Mouse (Mus musculus): Measurements from ENCODE around the gene Hoxc10. TPM values are rescaled to one million over a fixed set of nuclear protein-coding genes. Genes with fewer than 3 reads are reported as not detected.

Gene Hoxc10
- 62.1 and 77.3 TPM in 2 replicates for polyA plus RNA-seq (2016; fragmentation: Nextera tagmentation; extraction: Ambion mirVana)

- peak within 1 kb of the TSS; percentile 100 for H3K9ac ChIP-seq
- peak within 1 kb of the TSS; percentile 56 for H3K4me3 ChIP-seq
- H3K4me2 ChIP-seq (replicated peaks), result peak within 1 kb of the TSS; percentile 86
- no peaks in the 10 kb centered on the region for H3K36me3 ChIP-seq
- peaks cover 74% of the 10 kb centered on the region for H3K27me3 ChIP-seq (replicated peaks)
- H3K27ac ChIP-seq, result peak within 1 kb of the TSS; percentile 64
- ATAC-seq (ENCODE audit: low FRiP score, low read depth), result peak; percentile 64
- no peaks in the 10 kb centered on the region for H3K9me3 ChIP-seq
- peaks cover 8% of the 10 kb centered on the region for H3K4me1 ChIP-seq
- WGBS, result 3% methylated on average over 27 of the region's 27 CpGs
Observed at GRCm38 (mm10) chr15:102966776-102967311, at the start of gene Hoxc10. Hoxc10 (plus strand) TSS chr15:102966796.

GRCm38 (mm10) chr15:102917972-102918572, 48.5 kb upstream of the Hoxc10 start:
- 0 out of 2 replicates have a peak overlapping the region, but pooled peaks have one; percentile 9 for H3K4me2 ChIP-seq (replicated peaks)

GRCm38 (mm10) chr15:102918611-102919265, 47.9 kb upstream of the Hoxc10 start:
- peaks cover 92% of the 10 kb centered on the region for H3K27me3 ChIP-seq (replicated peaks)
- peaks cover 12% of the 10 kb centered on the region; the same call in 1 of the 2 replicates for H3K4me1 ChIP-seq
- H3K9me3 ChIP-seq, result no peaks in the 10 kb centered on the region
- H3K4me2 ChIP-seq (replicated peaks), result 0 out of 2 replicates have a peak overlapping the region, but pooled peaks have one; percentile 53
- H3K36me3 ChIP-seq, result no peaks in the 10 kb centered on the region
- no peak overlapping the region for H3K27ac ChIP-seq
- H3K9ac ChIP-seq, result no peak overlapping the region
- H3K4me3 ChIP-seq, result no peak overlapping the region
- ATAC-seq (ENCODE audit: low FRiP score, low read depth), result no peak
- WGBS, result 3% methylated on average over 7 of the region's 7 CpGs

More at GRCm38 (mm10) chr15:102917972-102918572, 48.5 kb upstream of the Hoxc10 start:
- Histone ChIP-seq H3K9me3 (no peaks in the 10 kb centered on the region), H3K36me3 (no peaks in the 10 kb centered on the region), H3K27ac (no peak overlapping the region), H3K27me3 (replicated peaks) (peaks cover 92% of the 10 kb centered on the region), H3K4me3 (no peak overlapping the region), H3K4me1 (peaks cover 12% of the 10 kb centered on the region; the same call in 1 of the 2 replicates), H3K9ac (no peak overlapping the region)
- no peak for ATAC-seq (ENCODE audit: low FRiP score, low read depth)
- WGBS, result 2% methylated on average over 20 of the region's 20 CpGs

GRCm38 (mm10) chr15:102919336-102920180, 47.0 kb upstream of the Hoxc10 start:
- H3K4me2 ChIP-seq (replicated peaks), result peak overlapping the region; percentile 53
- 2% methylated on average over 12 of the region's 12 CpGs for WGBS
- no peak overlapping the region for H3K4me3 ChIP-seq
- H3K36me3 ChIP-seq, result no peaks in the 10 kb centered on the region
- H3K9ac ChIP-seq, result peak overlapping the region; percentile 18; the same call in 1 of the 2 replicates
- H3K27me3 ChIP-seq (replicated peaks), result peaks cover 95% of the 10 kb centered on the region
- no peaks in the 10 kb centered on the region for H3K9me3 ChIP-seq
- no peak for ATAC-seq (ENCODE audit: low FRiP score, low read depth)
- H3K27ac ChIP-seq, result no peak overlapping the region
- H3K4me1 ChIP-seq, result peaks cover 12% of the 10 kb centered on the region; the same call in 1 of the 2 replicates

GRCm38 (mm10) chr15:102920619-102921018, 46.0 kb upstream of the Hoxc10 start:
- no peak overlapping the region for H3K27ac ChIP-seq
- peak overlapping the region; percentile 36; the same call in 1 of the 2 replicates for H3K4me3 ChIP-seq
- H3K27me3 ChIP-seq (replicated peaks), result peaks cover 96% of the 10 kb centered on the region
- H3K9ac ChIP-seq, result no peak overlapping the region
- under 1% methylated on average over 20 of the region's 20 CpGs for WGBS
- ATAC-seq (ENCODE audit: low FRiP score, low read depth), result peak; percentile 89
- no peaks in the 10 kb centered on the region for H3K9me3 ChIP-seq
- H3K36me3 ChIP-seq, result no peaks in the 10 kb centered on the region
- peak overlapping the region; percentile 53 for H3K4me2 ChIP-seq (replicated peaks)
- peaks cover 12% of the 10 kb centered on the region; the same call in 1 of the 2 replicates for H3K4me1 ChIP-seq

GRCm38 (mm10) chr15:102921053-102922011, 45.3 kb upstream of the Hoxc10 start, which contains the start of gene Hoxc13:
Hoxc13 (plus strand) TSS chr15:102921103.
- peak within 1 kb of the TSS; percentile 55 for H3K9ac ChIP-seq
- 1% methylated on average over 78 of the region's 88 CpGs for WGBS

GRCm38 (mm10) chr15:102922012-102922362, 44.6 kb upstream of the Hoxc10 start:
- Histone ChIP-seq H3K27ac (no peak overlapping the region), H3K9ac (peak overlapping the region; percentile 55), H3K9me3 (no peaks in the 10 kb centered on the region), H3K4me2 (replicated peaks) (peak overlapping the region; percentile 53), H3K4me1 (peaks cover 12% of the 10 kb centered on the region; the same call in 1 of the 2 replicates), H3K4me3 (peak overlapping the region; percentile 36), H3K36me3 (no peaks in the 10 kb centered on the region), H3K27me3 (replicated peaks) (peaks cover 95% of the 10 kb centered on the region)
- under 1% methylated on average over 22 of the region's 24 CpGs for WGBS
- no peak for ATAC-seq (ENCODE audit: low FRiP score, low read depth)

More at GRCm38 (mm10) chr15:102921053-102922011, 45.3 kb upstream of the Hoxc10 start, which contains the start of gene Hoxc13:
- Histone ChIP-seq H3K4me2 (replicated peaks) (peak within 1 kb of the TSS; percentile 53), H3K27ac (no peak within 1 kb of the TSS), H3K9me3 (no peaks in the 10 kb centered on the region), H3K4me3 (peak within 1 kb of the TSS; percentile 36), H3K27me3 (replicated peaks) (peaks cover 96% of the 10 kb centered on the region), H3K36me3 (no peaks in the 10 kb centered on the region), H3K4me1 (peaks cover 12% of the 10 kb centered on the region; the same call in 1 of the 2 replicates)
- ATAC-seq (ENCODE audit: low FRiP score, low read depth), result peak; percentile 57

GRCm38 (mm10) chr15:102922636-102923500, 43.7 kb upstream of the Hoxc10 start:
- Histone ChIP-seq H3K36me3 (no peaks in the 10 kb centered on the region), H3K4me3 (peak overlapping the region; percentile 16), H3K27ac (no peak overlapping the region), H3K9ac (0 out of 2 replicates have a peak overlapping the region, but pooled peaks have one; percentile 9), H3K4me2 (replicated peaks) (0 out of 2 replicates have a peak overlapping the region, but pooled peaks have one; percentile 15), H3K4me1 (peaks cover 12% of the 10 kb centered on the region; the same call in 1 of the 2 replicates), H3K9me3 (no peaks in the 10 kb centered on the region), H3K27me3 (replicated peaks) (peaks cover 95% of the 10 kb centered on the region)
- 11% methylated on average over 6 of the region's 6 CpGs for WGBS
- ATAC-seq (ENCODE audit: low FRiP score, low read depth), result no peak

GRCm38 (mm10) chr15:102927032-102927645, 39.5 kb upstream of the Hoxc10 start:
- Histone ChIP-seq H3K9ac (0 out of 2 replicates have a peak overlapping the region, but pooled peaks have one; percentile 13), H3K4me2 (replicated peaks) (peak overlapping the region; percentile 33)

More at GRCm38 (mm10) chr15:102927032-102927645, 39.5 kb upstream of the Hoxc10 start:
- Histone ChIP-seq H3K36me3 (no peaks in the 10 kb centered on the region), H3K27ac (no peak overlapping the region), H3K27me3 (replicated peaks) (peaks cover 95% of the 10 kb centered on the region), H3K4me1 (no peaks in the 10 kb centered on the region), H3K4me3 (peak overlapping the region; percentile 11; the same call in 1 of the 2 replicates), H3K9me3 (no peaks in the 10 kb centered on the region)
- ATAC-seq (ENCODE audit: low FRiP score, low read depth), result no peak
- 1% methylated on average over 40 of the region's 40 CpGs for WGBS
